Mouse (Mus musculus) liver, embryonic 14.5 days (tissue): Measurements from ENCODE around the gene Col12a1. TPM values are rescaled to one million over a fixed set of nuclear protein-coding genes. Genes with fewer than 3 reads are reported as not detected.

Experiments used
- ATAC-seq: fragments of 200-750 bp; cut with Nextera tagmentation; 2 replicates; pipeline ENCODE4 v1.8.0; 2017; ENCODE audit warnings: moderate number of reproducible peaks, mild to moderate bottlenecking, moderate library complexity; ENCODE audit not compliant: insufficient read depth
- DNase-seq, 3 experiments: peaks; one replicate each; pipeline ENCODE4 v3.0.0-alpha.2; 2012 to 2013; ENCODE audit warnings: low read depth in 3 of 3, low spot score in 3 of 3
- H3K27ac ChIP-seq: fragments of 300-500 bp; sonication (generic); 2 replicates; pipeline ENCODE4 v1.5.1; 2014; ENCODE audit warnings: moderate library complexity, mild to moderate bottlenecking, control low read depth, inconsistent platforms
- H3K27me3 ChIP-seq: fragments of 300-500 bp; sonication (generic); 2 replicates; pipeline ENCODE4 v1.6.1; 2014; ENCODE audit warnings: mild to moderate bottlenecking, low read length, moderate library complexity; ENCODE audit not compliant: control insufficient read depth, insufficient read depth
- H3K36me3 ChIP-seq: fragments of 300-500 bp; sonication (generic); replicated peaks from 2 replicates; pipeline ENCODE4 v1.6.1; 2014; ENCODE audit warnings: low read depth; ENCODE audit not compliant: control insufficient read depth, insufficient read depth
- H3K4me1 ChIP-seq, 2 experiments: fragments of 200-500 bp in 1 of 2; fragments of 300-500 bp in 1 of 2; sonication (generic) in 1 of 2; replicated peaks; 2 replicates each; pipeline ENCODE4 v1.6.1; 2012 to 2014; ENCODE audit warnings: antibody characterized with exemption in 1 of 2, inconsistent platforms in 1 of 2, low read length in 1 of 2; ENCODE audit not compliant: control insufficient read depth in 2 of 2, insufficient read depth in 2 of 2
- H3K4me2 ChIP-seq: fragments of 300-500 bp; sonication (generic); 2 replicates; pipeline ENCODE4 v1.6.1; 2014; ENCODE audit warnings: low read depth, mild to moderate bottlenecking, control low read depth, moderate library complexity
- H3K4me3 ChIP-seq, 2 experiments: fragments of 200-500 bp in 1 of 2; fragments of 300-500 bp in 1 of 2; sonication (generic) in 1 of 2; 2 replicates each; pipeline ENCODE4 v1.5.1; 2012 to 2014; ENCODE audit warnings: low read depth in 2 of 2, low read length in 2 of 2, mild to moderate bottlenecking in 2 of 2, control low read depth in 1 of 2, inconsistent platforms in 1 of 2, moderate library complexity in 1 of 2; ENCODE audit not compliant: insufficient read depth in 1 of 2
- H3K9ac ChIP-seq: fragments of 300-500 bp; sonication (generic); replicated peaks from 2 replicates; pipeline ENCODE4 v1.6.1; 2014; ENCODE audit warnings: mild to moderate bottlenecking, control low read depth, moderate library complexity
- H3K9me3 ChIP-seq: fragments of 300-500 bp; sonication (generic); 2 replicates; pipeline ENCODE4 v1.6.1; 2016; ENCODE audit warnings: low read length, mixed read lengths; ENCODE audit not compliant: control insufficient read depth
- CTCF ChIP-seq: IDR thresholded peaks from 2 replicates; pipeline ENCODE4 v1.5.1; 2016; ENCODE audit warnings: antibody characterized with exemption, low read depth, control low read depth
- EP300 ChIP-seq: IDR thresholded peaks from 2 replicates; pipeline ENCODE4 v1.6.1; 2016; ENCODE audit warnings: antibody characterized with exemption, low read depth
- WGBS: fragments of 180-500 bp; shearing (Covaris S2); extraction: QIAGEN DNeasy Blood & Tissue Kit; methylation state at CpG from one replicate; pipeline ENCODE4 v1.1.7; 2014; ENCODE audit not compliant: insufficient replicate concordance; 5-methylcytosine and 5-hydroxymethylcytosine counted together
- polyA plus RNA-seq, 2 experiments: library from polyadenylated mRNA; depleted of rRNA in 1 of 2; stranded (reverse) in 1 of 2; unstranded in 1 of 2; fragments of >200 nt; fragmentation: Nextera tagmentation in 1 of 2; extraction: Ambion mirVana in 1 of 2; gene quantifications; 2 replicates each; pipeline versions ENCODE4 v1.2.1 to v1.2.3; 2012 to 2014

Gene Col12a1
- polyA plus RNA-seq, 2 experiments: 0.85 to 0.90 TPM

- 3% methylated on average over 28 of the region's 28 CpGs for WGBS
- DNase-seq: no peak
Observed at GRCm38 (mm10) chr9:79719451-79719850, 820 bp upstream of the Col12a1 start.

DNA sequence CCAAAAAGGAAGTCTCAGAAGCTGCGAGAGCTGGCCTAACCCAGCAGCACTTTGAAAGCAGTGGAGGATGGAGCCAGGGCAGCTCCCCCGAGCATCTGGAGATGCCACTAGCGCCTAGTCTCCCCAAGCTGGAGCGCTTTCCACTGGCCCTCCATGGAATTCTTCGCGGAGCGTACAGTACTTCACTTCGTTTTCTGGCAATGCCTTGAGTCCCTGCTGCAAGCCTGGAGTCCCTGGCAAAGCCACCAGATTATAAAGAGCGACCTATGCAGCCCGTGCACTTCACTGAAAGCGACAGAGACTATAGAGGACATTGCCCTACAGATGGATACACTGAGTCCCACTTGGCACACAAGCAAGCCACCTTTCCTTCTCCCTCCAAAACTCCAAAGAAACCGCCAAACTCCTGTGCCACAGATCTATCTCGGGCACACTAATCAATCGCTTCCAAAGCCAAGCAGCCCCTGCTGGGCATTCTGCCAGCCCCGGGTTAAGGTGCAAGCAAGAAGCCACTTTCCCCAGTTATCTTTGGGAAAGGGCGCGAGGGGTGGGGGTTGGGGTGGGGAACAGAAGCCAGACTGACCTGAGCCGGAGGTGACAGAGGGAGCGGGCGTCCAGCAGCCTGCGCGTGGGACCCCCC is 675 bp downstream of the Col12a1 start:
- Histone ChIP-seq H3K4me1 (no peaks in the 10 kb centered on the region), H3K27me3 (peaks cover 38% of the 10 kb centered on the region), H3K9ac (no peak overlapping the region), H3K36me3 (no peaks in the 10 kb centered on the region), H3K27ac (no peak overlapping the region), H3K9me3 (no peaks in the 10 kb centered on the region), H3K4me3 (peak overlapping the region; percentile 33 to 50; a peak in 3 of 4 replicates), H3K4me2 (peak overlapping the region; percentile 50)
- WGBS: 3% methylated on average over 22 of the region's 22 CpGs
- DNase-seq: no peak
- no peak for ATAC-seq
- TF ChIP-seq EP300 (no peak), CTCF (no peak)

More at GRCm38 (mm10) chr9:79719451-79719850, 820 bp upstream of the Col12a1 start:
- no peak overlapping the region for H3K4me3 ChIP-seq
- no peak overlapping the region for H3K27ac ChIP-seq
- no peaks in the 10 kb centered on the region for H3K36me3 ChIP-seq
- H3K9me3 ChIP-seq: no peaks in the 10 kb centered on the region
- H3K27me3 ChIP-seq: peaks cover 38% of the 10 kb centered on the region
- H3K9ac ChIP-seq: no peak overlapping the region
- H3K4me1 ChIP-seq: no peaks in the 10 kb centered on the region
- TF ChIP-seq EP300 (no peak), CTCF (no peak)
- ATAC-seq: no peak
- peak overlapping the region; percentile 50 for H3K4me2 ChIP-seq

DNA sequence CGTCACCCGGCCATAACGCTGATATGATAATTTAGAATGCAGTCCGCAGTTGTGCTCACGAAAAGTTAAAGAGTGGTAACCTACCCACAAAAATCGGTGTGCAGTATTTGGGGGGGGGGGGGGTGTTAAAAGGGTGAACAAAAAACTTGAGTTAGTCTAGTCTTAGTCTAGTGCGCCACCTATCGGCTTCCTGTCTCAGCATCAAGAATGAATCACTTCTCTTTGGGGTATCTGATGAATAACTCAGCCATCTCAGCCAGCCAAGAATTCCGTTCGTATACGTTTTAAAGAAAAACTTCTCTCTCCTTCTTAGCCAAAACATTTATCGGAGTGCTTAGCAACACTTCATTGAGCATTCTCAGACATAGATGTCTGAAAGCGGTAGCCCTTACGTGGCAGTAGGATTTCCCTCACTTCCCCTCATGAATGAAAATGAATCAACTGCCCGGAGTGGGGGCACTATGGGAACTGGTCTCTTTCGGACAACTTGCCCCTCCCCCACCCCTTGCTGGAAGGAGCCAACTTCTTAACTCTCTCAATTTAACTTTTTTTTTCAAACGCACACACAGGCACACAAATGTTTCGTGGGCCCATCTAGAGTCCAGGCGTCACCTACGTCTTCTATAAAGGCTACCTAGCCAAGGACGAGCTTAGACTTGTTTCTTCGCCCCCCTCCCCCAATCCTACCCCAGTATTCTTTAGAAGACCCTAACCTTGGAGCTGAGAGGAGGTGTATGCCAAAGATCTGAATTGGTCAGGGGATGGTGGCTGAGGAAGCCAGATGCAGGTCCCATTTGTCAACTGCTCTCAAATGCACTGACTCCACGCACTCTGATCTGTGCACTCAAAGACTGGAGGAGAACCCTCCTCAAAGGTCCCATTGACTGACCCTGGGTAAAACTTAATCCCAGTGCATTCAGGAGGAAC is 1.5 kb downstream of the Col12a1 start:
- Histone ChIP-seq H3K9me3 (no peaks in the 10 kb centered on the region), H3K9ac (no peak overlapping the region), H3K4me3 (no peak overlapping the region), H3K27me3 (peaks cover 38% of the 10 kb centered on the region), H3K4me1 (no peaks in the 10 kb centered on the region), H3K27ac (no peak overlapping the region), H3K4me2 (no peak overlapping the region), H3K36me3 (no peaks in the 10 kb centered on the region)
- no peak for ATAC-seq
- WGBS: 10% methylated on average over 23 of the region's 23 CpGs
- no peak for DNase-seq
- TF ChIP-seq CTCF (peak; percentile 48), EP300 (no peak)

DNA sequence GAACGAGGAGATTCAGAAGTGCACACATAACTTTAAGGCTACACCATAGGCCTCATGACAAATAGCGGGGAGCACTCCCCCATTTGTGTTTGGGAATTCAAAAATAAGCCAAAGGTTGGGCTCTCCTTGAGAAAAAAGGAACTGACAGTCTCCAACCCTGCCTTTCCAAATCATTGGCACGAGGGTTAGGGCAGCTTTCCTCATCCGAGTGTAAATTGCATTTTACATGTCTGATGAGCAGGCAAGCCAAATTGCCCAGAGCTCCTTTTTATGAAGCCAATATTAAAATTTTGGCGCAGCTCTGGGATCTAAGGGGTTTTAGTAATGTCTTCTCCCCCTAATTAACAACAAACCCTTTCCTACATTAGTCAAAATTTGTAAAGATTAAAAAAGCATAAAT is 2.1 kb downstream of the Col12a1 start:
- Histone ChIP-seq H3K9ac (no peak overlapping the region), H3K36me3 (no peaks in the 10 kb centered on the region), H3K9me3 (no peaks in the 10 kb centered on the region), H3K4me1 (no peaks in the 10 kb centered on the region), H3K27me3 (peaks cover 38% of the 10 kb centered on the region), H3K27ac (no peak overlapping the region), H3K4me2 (no peak overlapping the region), H3K4me3 (no peak overlapping the region)
- TF ChIP-seq EP300: no peak
- TF ChIP-seq CTCF: no peak
- 37% methylated on average over 5 of the region's 5 CpGs for WGBS
- DNase-seq (no peak), ATAC-seq (no peak)

- no peak overlapping the region for H3K27ac ChIP-seq
- 9% methylated on average over 16 of the region's 16 CpGs for WGBS
- ATAC-seq (no peak), DNase-seq (no peak)
- H3K9ac ChIP-seq: no peak overlapping the region
- TF ChIP-seq EP300 (no peak), CTCF (no peak)
- peaks cover 23% of the 10 kb centered on the region for H3K27me3 ChIP-seq
- H3K4me2 ChIP-seq: peak overlapping the region; percentile 35
- no peaks in the 10 kb centered on the region for H3K4me1 ChIP-seq
- H3K36me3 ChIP-seq: no peaks in the 10 kb centered on the region
- no peaks in the 10 kb centered on the region for H3K9me3 ChIP-seq
- 0 out of 4 replicates have a peak overlapping the region, but pooled peaks of 1 of the 2 experiments have one; percentile 5 for H3K4me3 ChIP-seq
Observed at GRCm38 (mm10) chr9:79714471-79715045, 4.1 kb downstream of the Col12a1 start.
